Mouse (Mus musculus): ENCODE results near the gene D10Wsu102e. TPM values are rescaled to one million over a fixed set of nuclear protein-coding genes. Genes with fewer than 3 reads are reported as not detected.

D10Wsu102e gene
- polyA plus RNA-seq, 1 experiment from 2014 or later: 0.20 TPM

GRCm38 (mm10) chr10:83457531-83457930 is 97.5 kb downstream of the D10Wsu102e start:
- TF ChIP-seq EP300 (IDR thresholded peaks at IDR 0.05): no peak
- no peak for TF ChIP-seq CTCF (IDR thresholded peaks at IDR 0.05)
- Histone ChIP-seq H3K4me3 (ENCODE audit: low read depth, low read length) (no peak overlapping the region), H3K27me3 (replicated peaks; ENCODE audit: insufficient read depth, low read length) (no peaks in the 10 kb centered on the region), H3K9ac (replicated peaks; ENCODE audit: low read depth) (no peak overlapping the region), H3K4me1 (ENCODE audit: insufficient read depth, low read depth, low read length) (no peaks in the 10 kb centered on the region), H3K4me2 (replicated peaks; ENCODE audit: low read depth, low read length) (no peak overlapping the region), H3K36me3 (ENCODE audit: insufficient read depth, low read length) (no peaks in the 10 kb centered on the region), H3K9me3 (ENCODE audit: low read length) (no peaks in the 10 kb centered on the region; the same call in 1 of the 2 replicates), H3K27ac (ENCODE audit: low read length) (no peak overlapping the region)
- ATAC-seq (no peak), DNase-seq (ENCODE audit: low spot score) (no peak)
- 90% methylated on average over 3 of the region's 3 CpGs for WGBS

DNA sequence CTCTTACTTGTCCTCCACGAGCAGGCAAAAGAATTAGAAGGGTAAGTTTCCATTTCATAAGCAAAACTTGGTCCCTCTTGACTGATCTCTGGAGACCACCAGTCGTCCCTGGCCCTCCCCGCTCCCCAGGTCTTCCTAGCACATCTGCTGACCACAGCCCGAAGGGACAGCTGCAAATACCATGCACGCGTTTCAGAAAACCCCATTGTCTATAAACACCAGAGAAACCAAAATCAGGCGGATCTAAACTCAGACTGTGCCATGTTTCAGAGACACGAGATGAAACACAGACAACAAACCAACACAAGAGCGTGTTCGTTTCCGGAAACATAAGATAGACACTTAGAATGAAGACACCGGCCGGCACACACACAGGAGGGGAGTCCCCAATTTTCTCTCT is 115.2 kb downstream of the D10Wsu102e start:
- ATAC-seq: no peak
- WGBS: 96% methylated on average over 13 of the region's 13 CpGs

GRCm38 (mm10) chr10:83477286-83477685 is 117.3 kb downstream of the D10Wsu102e start:
- Histone ChIP-seq H3K27ac (ENCODE audit: low read length) (no peak overlapping the region), H3K27me3 (replicated peaks; ENCODE audit: insufficient read depth, low read length) (no peaks in the 10 kb centered on the region), H3K4me3 (ENCODE audit: low read depth, low read length) (no peak overlapping the region), H3K4me2 (replicated peaks; ENCODE audit: low read depth, low read length) (no peak overlapping the region), H3K4me1 (ENCODE audit: insufficient read depth, low read depth, low read length) (no peaks in the 10 kb centered on the region), H3K9me3 (ENCODE audit: low read length) (no peaks in the 10 kb centered on the region), H3K9ac (replicated peaks; ENCODE audit: low read depth) (no peak overlapping the region), H3K36me3 (ENCODE audit: insufficient read depth, low read length) (no peaks in the 10 kb centered on the region)
- WGBS: 86% methylated on average over 5 of the region's 5 CpGs
- ATAC-seq (no peak), DNase-seq (ENCODE audit: low spot score) (no peak)
- TF ChIP-seq EP300 (IDR thresholded peaks at IDR 0.05): no peak
- TF ChIP-seq CTCF (IDR thresholded peaks at IDR 0.05): no peak

More for the DNA sequence above, 115.2 kb downstream of the D10Wsu102e start:
- Histone ChIP-seq H3K9me3 (ENCODE audit: low read length) (no peaks in the 10 kb centered on the region), H3K4me2 (replicated peaks; ENCODE audit: low read depth, low read length) (no peak overlapping the region), H3K4me1 (ENCODE audit: insufficient read depth, low read depth, low read length) (no peaks in the 10 kb centered on the region), H3K27me3 (replicated peaks; ENCODE audit: insufficient read depth, low read length) (no peaks in the 10 kb centered on the region), H3K27ac (ENCODE audit: low read length) (no peak overlapping the region), H3K4me3 (ENCODE audit: low read depth, low read length) (no peak overlapping the region), H3K36me3 (ENCODE audit: insufficient read depth, low read length) (no peaks in the 10 kb centered on the region), H3K9ac (replicated peaks; ENCODE audit: low read depth) (no peak overlapping the region)
- TF ChIP-seq CTCF (IDR thresholded peaks at IDR 0.05) (no peak), EP300 (IDR thresholded peaks at IDR 0.05) (no peak)
- DNase-seq (ENCODE audit: low spot score): no peak

DNA sequence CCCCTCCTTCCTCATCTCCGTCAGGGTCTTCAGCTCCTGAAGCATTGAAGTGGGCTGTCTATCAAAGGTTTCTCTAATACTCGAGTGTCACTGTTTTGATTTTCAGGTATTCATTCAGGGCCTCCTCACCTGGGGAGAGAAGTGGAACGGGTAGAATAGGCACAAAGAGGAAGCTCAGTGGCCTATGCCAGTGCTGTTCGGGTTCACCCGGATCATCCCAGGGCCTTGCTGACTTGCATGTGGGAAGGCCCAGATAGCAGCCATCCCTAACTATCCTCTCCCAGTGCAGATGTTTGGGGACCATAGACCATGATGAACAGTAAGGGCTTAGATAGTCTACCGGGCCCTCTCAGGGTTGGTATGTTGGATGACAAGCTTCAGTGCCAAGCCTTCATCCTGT is 130.5 kb downstream of the D10Wsu102e start:
- DNase-seq (ENCODE audit: low spot score) (no peak), ATAC-seq (no peak)
- Histone ChIP-seq H3K27ac (ENCODE audit: low read length) (no peak overlapping the region), H3K27me3 (replicated peaks; ENCODE audit: insufficient read depth, low read length) (no peaks in the 10 kb centered on the region), H3K9me3 (ENCODE audit: low read length) (no peaks in the 10 kb centered on the region), H3K9ac (replicated peaks; ENCODE audit: low read depth) (no peak overlapping the region), H3K36me3 (ENCODE audit: insufficient read depth, low read length) (no peaks in the 10 kb centered on the region), H3K4me1 (ENCODE audit: insufficient read depth, low read depth, low read length) (no peaks in the 10 kb centered on the region), H3K4me3 (ENCODE audit: low read depth, low read length) (no peak overlapping the region), H3K4me2 (replicated peaks; ENCODE audit: low read depth, low read length) (no peak overlapping the region)
- 81% methylated on average over 6 of the region's 6 CpGs for WGBS
- TF ChIP-seq EP300 (IDR thresholded peaks at IDR 0.05): no peak

DNA sequence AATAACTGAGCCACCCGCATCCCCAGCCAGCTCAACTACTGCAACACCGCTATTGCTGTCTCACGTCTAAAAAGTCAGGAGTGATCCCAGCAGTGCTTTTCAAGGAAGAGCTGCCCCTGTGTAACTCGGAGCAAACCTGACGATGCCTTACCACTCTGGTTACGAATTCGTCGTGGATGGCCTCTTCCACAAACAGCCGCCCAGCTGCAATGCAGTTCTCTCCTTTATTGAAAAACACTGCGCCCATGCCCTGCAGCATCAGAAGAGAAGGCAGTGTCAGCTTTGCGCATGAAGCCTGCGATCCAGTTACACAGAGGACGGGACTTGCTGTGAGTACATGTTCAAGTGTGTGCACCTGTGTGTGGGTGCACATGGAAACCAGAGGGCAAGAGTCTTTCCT is 137.3 kb downstream of the D10Wsu102e start:
- Histone ChIP-seq H3K4me1 (ENCODE audit: insufficient read depth, low read depth, low read length) (no peaks in the 10 kb centered on the region), H3K9ac (replicated peaks; ENCODE audit: low read depth) (no peak overlapping the region), H3K4me2 (replicated peaks; ENCODE audit: low read depth, low read length) (no peak overlapping the region), H3K27ac (ENCODE audit: low read length) (no peak overlapping the region), H3K9me3 (ENCODE audit: low read length) (no peaks in the 10 kb centered on the region), H3K27me3 (replicated peaks; ENCODE audit: insufficient read depth, low read length) (no peaks in the 10 kb centered on the region), H3K36me3 (ENCODE audit: insufficient read depth, low read length) (no peaks in the 10 kb centered on the region), H3K4me3 (ENCODE audit: low read depth, low read length) (no peak overlapping the region)
- TF ChIP-seq EP300 (IDR thresholded peaks at IDR 0.05): no peak
- no peak for TF ChIP-seq CTCF (IDR thresholded peaks at IDR 0.05)
- no peak for DNase-seq (ENCODE audit: low spot score)
- 80% methylated on average over 13 of the region's 13 CpGs for WGBS
- no peak for ATAC-seq

DNA sequence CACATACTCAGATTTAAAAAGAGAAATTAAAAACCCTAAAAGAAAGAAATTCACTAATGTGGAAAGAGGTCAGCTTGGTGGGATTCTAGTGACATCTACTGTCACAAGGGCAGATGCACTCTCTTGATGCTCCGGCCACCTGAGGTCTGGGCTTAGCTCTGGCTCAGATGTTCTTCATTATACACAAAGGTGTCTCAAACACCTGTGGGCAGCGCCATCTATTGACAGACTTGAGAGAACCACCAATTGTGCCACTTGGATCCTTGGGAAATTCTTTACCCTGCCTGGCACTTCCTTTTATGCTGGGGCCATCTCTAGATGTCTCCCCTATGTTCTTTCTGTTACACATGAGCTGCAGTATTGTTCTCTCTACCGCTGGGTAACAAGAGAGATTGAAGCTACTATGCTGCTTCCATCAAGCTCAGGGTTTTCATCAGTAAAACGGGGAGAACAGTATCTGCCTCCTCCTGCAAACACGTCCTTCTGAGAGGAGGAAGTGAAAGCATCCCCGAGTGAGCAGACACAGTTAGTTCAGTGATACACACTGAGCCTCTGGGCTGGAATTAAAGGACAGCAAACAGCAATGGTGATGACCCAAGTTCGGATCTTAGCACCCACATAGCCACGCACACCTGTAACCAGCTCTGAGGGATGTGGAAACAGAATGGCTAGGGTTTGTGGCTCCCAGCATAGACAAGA is 149.1 kb downstream of the D10Wsu102e start:
- Histone ChIP-seq H3K9ac (replicated peaks; ENCODE audit: low read depth) (no peak overlapping the region), H3K9me3 (ENCODE audit: low read length) (no peaks in the 10 kb centered on the region), H3K27ac (ENCODE audit: low read length) (no peak overlapping the region), H3K4me1 (ENCODE audit: insufficient read depth, low read depth, low read length) (no peaks in the 10 kb centered on the region), H3K4me3 (ENCODE audit: low read depth, low read length) (no peak overlapping the region), H3K4me2 (replicated peaks; ENCODE audit: low read depth, low read length) (no peak overlapping the region), H3K27me3 (replicated peaks; ENCODE audit: insufficient read depth, low read length) (no peaks in the 10 kb centered on the region), H3K36me3 (ENCODE audit: insufficient read depth, low read length) (no peaks in the 10 kb centered on the region)
- no peak for ATAC-seq
- no peak for DNase-seq (ENCODE audit: low spot score)
- 54% methylated on average over 8 of the region's 8 CpGs for WGBS
- TF ChIP-seq EP300 (IDR thresholded peaks at IDR 0.05) (no peak), CTCF (IDR thresholded peaks at IDR 0.05) (peak; percentile 47)

Measured in lung, postnatal 0 days (tissue).